Mouse (Mus musculus) cerebellum, adult 2 months (tissue): ENCODE data around the gene Hdac10.

Source experiments
- CTCF ChIP-seq: fragments of 200-500 bp; IDR thresholded peaks from 2 replicates; pipeline ENCODE4 v1.5.1; 2011; ENCODE audit warnings: low read depth, mild to moderate bottlenecking, control low read depth, low read length, moderate library complexity, borderline replicate concordance; ENCODE audit not compliant: insufficient read depth
- POLR2A ChIP-seq: fragments of 200-500 bp; IDR thresholded peaks from 2 replicates; pipeline ENCODE4 v1.6.1; 2011; ENCODE audit warnings: low read length, control low read depth, borderline replicate concordance; ENCODE audit not compliant: insufficient read depth

DNA sequence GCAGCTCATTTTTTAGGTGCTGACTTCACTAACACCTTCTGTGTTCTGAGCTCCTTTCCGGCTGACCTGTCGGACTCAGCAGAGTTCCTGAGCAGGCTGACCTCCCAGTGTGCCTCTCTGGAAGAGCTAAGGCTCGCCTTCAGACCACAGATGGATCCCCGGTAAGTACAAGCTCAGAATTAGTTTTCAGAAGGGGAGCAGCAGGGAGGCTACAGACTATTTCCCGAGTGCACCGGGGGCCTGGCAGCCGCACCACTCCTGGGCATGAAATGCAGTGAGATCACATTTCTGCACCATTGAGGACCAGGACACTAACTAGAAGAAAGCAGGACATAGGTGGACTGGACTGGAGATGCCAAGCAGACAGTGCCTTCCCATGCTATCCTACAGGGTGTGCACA is 29.9 kb downstream of the Hdac10 start:
- TF ChIP-seq POLR2A (no peak; the same call in 1 of the 2 replicates), CTCF (no peak)
